8 mouse cellular contexts compared by ENCODE assay signal in genomic region chr7:128690070-128690469, GRCm38 (mm10). TPM values are rescaled to one million over a fixed set of nuclear protein-coding genes. Genes with fewer than 3 reads are reported as not detected.
DNase-seq lines count a peak whose midpoint lies in the region; ATAC-seq and TF ChIP-seq lines count a peak whose summit lies in the region.

No protein-coding gene starts in this region.

- 5% methylated on average over 7 of the region's 7 CpGs for WGBS in forebrain, postnatal 0 days
- whole genome bisulfite sequencing in hindbrain, embryonic 16.5 days = 8% methylated on average over 7 of the region's 7 CpGs

- 0 out of 2 replicates have a peak, but pooled peaks cover 5% of the 10 kb centered on the region for H3K4me1 ChIP-seq in forebrain, postnatal 0 days (ENCODE audit: insufficient read depth)
- peaks cover 3% of the 10 kb centered on the region; the same call in 1 of the 2 replicates for H3K4me1 ChIP-seq in hindbrain, embryonic 16.5 days (ENCODE audit: control insufficient read depth, insufficient read depth, low read depth, low read length)

- peak overlapping the region; percentile 50 for H3K4me2 ChIP-seq in forebrain, postnatal 0 days (ENCODE audit: low read depth)
- peak overlapping the region; percentile 50 for H3K4me2 ChIP-seq in hindbrain, embryonic 16.5 days (ENCODE audit: low read length)

- no peaks in the 10 kb centered on the region for H3K27me3 ChIP-seq in forebrain, postnatal 0 days (ENCODE audit: insufficient read depth, low read length)
- no peaks in the 10 kb centered on the region for H3K27me3 ChIP-seq in hindbrain, embryonic 16.5 days (replicated peaks; ENCODE audit: control insufficient read depth, insufficient read depth, low read length)

- H3K36me3 ChIP-seq in forebrain, postnatal 0 days (ENCODE audit: insufficient read depth) = peaks cover 46% of the 10 kb centered on the region
- H3K36me3 ChIP-seq in hindbrain, embryonic 16.5 days (ENCODE audit: control insufficient read depth, insufficient read depth, low read length) = peaks cover 36% of the 10 kb centered on the region

- H3K9ac ChIP-seq in forebrain, postnatal 0 days = peak overlapping the region; percentile 56
- H3K9ac ChIP-seq in hindbrain, embryonic 16.5 days (ENCODE audit: low read depth, low read length) = peak overlapping the region; percentile 63; the same call in 1 of the 2 replicates

- peak overlapping the region; percentile 89 for H3K27ac ChIP-seq in forebrain, postnatal 0 days (ENCODE audit: low read depth, low read length)
- peak overlapping the region; percentile 71 for H3K27ac ChIP-seq in hindbrain, embryonic 16.5 days (ENCODE audit: low read depth, low read length)

- TF ChIP-seq CTCF in forebrain, postnatal 0 days (IDR thresholded peaks at IDR 0.05; ENCODE audit: low read depth) = peak; percentile 96

- DNase-seq in NIH3T3 (ENCODE audit: low read depth) = peak; percentile 78
- DNase-seq in cerebellum, adult 11-12 months = peak; percentile 83
- DNase-seq in forebrain, postnatal 0 days = peak; percentile 96
- DNase-seq in left cerebral cortex, adult 11 months (ENCODE audit: low spot score) = peak; percentile 87
- DNase-seq in right cerebral cortex, postnatal 10 days (ENCODE audit: low spot score in 2 of 2) = peak; percentile 93 to 96
- peak; percentile 73 for DNase-seq in urinary bladder, postnatal 10 days (ENCODE audit: low spot score)

- peak overlapping the region; percentile 46 for H3K4me3 ChIP-seq in forebrain, postnatal 0 days (ENCODE audit: low read depth, low read length)
- peak overlapping the region; percentile 38 for H3K4me3 ChIP-seq in hindbrain, embryonic 16.5 days (ENCODE audit: low read length)

- peak; percentile 85 for ATAC-seq in forebrain, postnatal 0 days
- peak; percentile 73 for ATAC-seq in hindbrain, embryonic 16.5 days
- ATAC-seq in megakaryocyte-erythroid progenitor cell, adult 5-6 weeks (replicated peaks; ENCODE audit: low FRiP score, low TSS enrichment, poor library complexity, severe bottlenecking) = peak; percentile 57

- peaks cover 9% of the 10 kb centered on the region for H3K9me3 ChIP-seq in forebrain, postnatal 0 days (ENCODE audit: low read length)
- H3K9me3 ChIP-seq in hindbrain, embryonic 16.5 days (ENCODE audit: control insufficient read depth, low read length) = peaks cover 5% of the 10 kb centered on the region

RNA-seq across cellular contexts. Expression of gene Mcmbp, which starts 50.2 kb away (rescaled TPM):
- 34.6 and 43.3 TPM in 2 replicates for total RNA-seq in forebrain, postnatal 0 days (2014; rRNA removed)
- 32.4 and 42.0 TPM in 2 replicates for polyA plus RNA-seq in forebrain, postnatal 0 days (2015; fragmentation: Nextera tagmentation; extraction: Ambion mirVana)
- 34.6 and 40.4 TPM in 2 replicates for polyA plus RNA-seq in hindbrain, embryonic 16.5 days (2015; fragmentation: Nextera tagmentation; extraction: Ambion mirVana)
- 46.5 and 58.2 TPM in 2 replicates for total RNA-seq in megakaryocyte-erythroid progenitor cell, adult 5-6 weeks (2014; fragmentation: Nextera tagmentation)
- total RNA-seq in megakaryocyte-erythroid progenitor cell, adult 5-6 weeks (2017) = 38.7 and 52.8 TPM in 2 replicates

RNA-seq across cellular contexts. Expression of gene Sec23ip, which starts 54.7 kb away (rescaled TPM):
- 18.3 and 22.0 TPM in 2 replicates for total RNA-seq in forebrain, postnatal 0 days (2014; rRNA removed)
- 16.6 and 23.8 TPM in 2 replicates for polyA plus RNA-seq in forebrain, postnatal 0 days (2015; fragmentation: Nextera tagmentation; extraction: Ambion mirVana)
- 32.8 and 36.3 TPM in 2 replicates for polyA plus RNA-seq in hindbrain, embryonic 16.5 days (2015; fragmentation: Nextera tagmentation; extraction: Ambion mirVana)
- 42.1 and 59.2 TPM in 2 replicates for total RNA-seq in megakaryocyte-erythroid progenitor cell, adult 5-6 weeks (2014; fragmentation: Nextera tagmentation)
- 52.8 and 66.1 TPM in 2 replicates for total RNA-seq in megakaryocyte-erythroid progenitor cell, adult 5-6 weeks (2017)

Comparison
In these comparisons a context has a peak if more than half of its experiments do, and no peak if none do; other contexts are left out.
1. Peak in every context shown above with its lines: DNase-seq, ATAC-seq, H3K4me3 ChIP-seq and H3K27ac ChIP-seq.